ENCODE assay signal across 26 mouse cellular contexts in the genomic region with DNA sequence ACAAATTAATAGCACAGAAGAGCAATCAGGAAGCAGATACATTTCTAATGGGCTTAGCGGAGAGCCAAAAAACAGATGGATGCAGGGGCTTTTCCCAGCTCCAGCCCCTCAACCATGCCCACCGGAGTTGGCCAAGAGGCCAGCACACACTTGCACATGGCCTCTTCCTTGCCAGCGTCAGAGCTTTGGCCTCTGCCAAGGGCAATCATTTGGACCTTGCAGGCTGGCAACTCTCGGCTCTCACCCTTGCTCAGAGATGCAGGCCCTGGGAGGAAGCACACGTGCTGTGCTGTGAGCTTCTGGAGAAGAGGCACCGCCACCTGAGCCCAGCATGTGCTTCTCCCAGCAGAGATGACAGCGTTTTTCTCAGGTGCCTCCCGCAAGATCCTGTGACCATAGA.
DNase-seq lines count a peak whose midpoint lies in the region; ATAC-seq lines count a peak whose summit lies in the region.
"Had no signal": no experiment of that assay in that cellular context is flagged by ENCODE, and none has a peak within 500 bp of the region (broad histone marks: within the 10 kb centered on the region; RNA-seq: fewer than 3 reads in every experiment).

No protein-coding gene starts in this region.

- peak; percentile 38; the same call in 1 of the 2 replicates for ATAC-seq in forebrain, embryonic 16.5 days
- no peak for ATAC-seq in forebrain, embryonic 14.5 days
- no peak for ATAC-seq in heart, embryonic 15.5 days (replicated peaks; ENCODE audit: insufficient number of reproducible peaks, insufficient read depth, low FRiP score, low read depth)
- ATAC-seq: CD4-positive, CD25-positive, alpha-beta regulatory T cell, adult 4 months; intestine, embryonic 15.5 days; midbrain, embryonic 13.5 days had no signal

- no peaks in the 10 kb centered on the region for H3K27me3 ChIP-seq in forebrain, embryonic 16.5 days (replicated peaks; ENCODE audit: control insufficient read depth, insufficient read depth, low read length)
- no peaks in the 10 kb centered on the region for H3K27me3 ChIP-seq in forebrain, embryonic 14.5 days (replicated peaks; ENCODE audit: control insufficient read depth, insufficient read depth, low read length)
- no peaks in the 10 kb centered on the region for H3K27me3 ChIP-seq in heart, embryonic 15.5 days
- H3K27me3 ChIP-seq: hindbrain, embryonic 15.5 days; intestine, embryonic 15.5 days; midbrain, embryonic 13.5 days; neural tube, embryonic 13.5 days had no signal

- H3K9ac ChIP-seq in forebrain, embryonic 16.5 days (replicated peaks; ENCODE audit: low read depth, low read length), result no peak overlapping the region
- no peak overlapping the region for H3K9ac ChIP-seq in forebrain, embryonic 14.5 days (ENCODE audit: low read length)
- no peak overlapping the region for H3K9ac ChIP-seq in heart, embryonic 15.5 days
- H3K9ac ChIP-seq: hindbrain, embryonic 15.5 days; intestine, embryonic 15.5 days; liver, embryonic 14.5 days; midbrain, embryonic 13.5 days; neural tube, embryonic 13.5 days had no signal

- H3K4me3 ChIP-seq in forebrain, embryonic 16.5 days (replicated peaks; ENCODE audit: low read length), result no peak overlapping the region
- H3K4me3 ChIP-seq in forebrain, embryonic 14.5 days (ENCODE audit: low read depth, low read length), result no peak overlapping the region
- no peak overlapping the region for H3K4me3 ChIP-seq in heart, embryonic 15.5 days
- H3K4me3 ChIP-seq: erythroblast, embryonic 14.5 days; hindbrain, embryonic 15.5 days; intestine, embryonic 15.5 days; layer of hippocampus, adult 2 months; left cerebral cortex, adult 2 months; midbrain, embryonic 13.5 days; neural tube, embryonic 13.5 days had no signal

- peaks cover 4% of the 10 kb centered on the region for H3K4me1 ChIP-seq in forebrain, embryonic 16.5 days (replicated peaks; ENCODE audit: control insufficient read depth, insufficient read depth, low read length)
- peaks cover 2% of the 10 kb centered on the region; the same call in 1 of the 2 replicates for H3K4me1 ChIP-seq in forebrain, embryonic 14.5 days (ENCODE audit: control insufficient read depth, insufficient read depth, low read length)
- H3K4me1 ChIP-seq in heart, embryonic 15.5 days (replicated peaks), result peaks cover 51% of the 10 kb centered on the region
- H3K4me1 ChIP-seq: intestine, embryonic 15.5 days had no signal

- no peak overlapping the region for H3K27ac ChIP-seq in forebrain, embryonic 16.5 days (ENCODE audit: low read length)
- no peak overlapping the region for H3K27ac ChIP-seq in forebrain, embryonic 14.5 days (ENCODE audit: low read depth, low read length)
- H3K27ac ChIP-seq in heart, embryonic 15.5 days, result peak overlapping the region; percentile 6; the same call in 1 of the 2 replicates
- H3K27ac ChIP-seq: hindbrain, embryonic 15.5 days; intestine, embryonic 15.5 days; layer of hippocampus, adult 2 months; left cerebral cortex, adult 2 months; liver, embryonic 14.5 days; macrophage; midbrain, embryonic 13.5 days; neural tube, embryonic 13.5 days had no signal

- H3K36me3 ChIP-seq in forebrain, embryonic 16.5 days (ENCODE audit: control insufficient read depth, insufficient read depth), result no peaks in the 10 kb centered on the region
- no peaks in the 10 kb centered on the region for H3K36me3 ChIP-seq in forebrain, embryonic 14.5 days (ENCODE audit: control insufficient read depth, insufficient read depth, low read length)
- no peaks in the 10 kb centered on the region for H3K36me3 ChIP-seq in heart, embryonic 15.5 days
- H3K36me3 ChIP-seq: hindbrain, embryonic 15.5 days; intestine, embryonic 15.5 days; midbrain, embryonic 13.5 days; neural tube, embryonic 13.5 days had no signal

- no peak for DNase-seq in forebrain, embryonic 14.5 days (ENCODE audit: low spot score)
- no peak for DNase-seq in heart, adult 9 months (ENCODE audit: low spot score in 2 of 2)
- peak; percentile 53 for DNase-seq in left cerebral cortex, postnatal 4 days
- DNase-seq in left cerebral cortex, adult 8-10 months (ENCODE audit: low spot score in 2 of 2), result no peak
- DNase-seq in Muller cell, postnatal 12 days (ENCODE audit: inconsistent ontology term), result no peak
- DNase-seq: adrenal gland, postnatal 25 days; gastrocnemius, postnatal 10 days; kidney, adult 2 months; kidney, postnatal 36 days; liver; lung, adult 2 months; lung, postnatal 10 days; thymus, adult 2 months; thymus, postnatal 36 days had no signal

- no peak overlapping the region for H3K4me2 ChIP-seq in forebrain, embryonic 16.5 days (ENCODE audit: low read length)
- no peak overlapping the region for H3K4me2 ChIP-seq in forebrain, embryonic 14.5 days (ENCODE audit: low read length)
- H3K4me2 ChIP-seq in heart, embryonic 15.5 days, result no peak overlapping the region
- H3K4me2 ChIP-seq: hindbrain, embryonic 15.5 days; intestine, embryonic 15.5 days; midbrain, embryonic 13.5 days; neural tube, embryonic 13.5 days had no signal

- intact Hi-C loops in left cerebral cortex, postnatal 4 days (cut with DNase I), result no loop called here

- WGBS in forebrain, embryonic 16.5 days, result 77% methylated on average over 8 of the region's 8 CpGs
- 75% methylated on average over 8 of the region's 8 CpGs for WGBS in forebrain, embryonic 14.5 days
- WGBS in heart, embryonic 15.5 days, result 72% methylated on average over 8 of the region's 8 CpGs

- no peaks in the 10 kb centered on the region for H3K9me3 ChIP-seq in forebrain, embryonic 16.5 days (ENCODE audit: control insufficient read depth, low read length)
- no peaks in the 10 kb centered on the region for H3K9me3 ChIP-seq in forebrain, embryonic 14.5 days (replicated peaks; ENCODE audit: control insufficient read depth, low read length)
- H3K9me3 ChIP-seq in heart, embryonic 15.5 days (replicated peaks), result no peaks in the 10 kb centered on the region
- H3K9me3 ChIP-seq: hindbrain, embryonic 15.5 days; intestine, embryonic 15.5 days; midbrain, embryonic 13.5 days; neural tube, embryonic 13.5 days had no signal
